Mouse (Mus musculus) WW6 (cell line): ENCODE data around the gene Ubxn10.

Source experiments
- DNase-seq: peaks from one replicate; pipeline ENCODE4 v3.0.0-alpha.2; 2013; ENCODE audit warnings: low read depth, low spot score

Gene Ubxn10

DNA sequence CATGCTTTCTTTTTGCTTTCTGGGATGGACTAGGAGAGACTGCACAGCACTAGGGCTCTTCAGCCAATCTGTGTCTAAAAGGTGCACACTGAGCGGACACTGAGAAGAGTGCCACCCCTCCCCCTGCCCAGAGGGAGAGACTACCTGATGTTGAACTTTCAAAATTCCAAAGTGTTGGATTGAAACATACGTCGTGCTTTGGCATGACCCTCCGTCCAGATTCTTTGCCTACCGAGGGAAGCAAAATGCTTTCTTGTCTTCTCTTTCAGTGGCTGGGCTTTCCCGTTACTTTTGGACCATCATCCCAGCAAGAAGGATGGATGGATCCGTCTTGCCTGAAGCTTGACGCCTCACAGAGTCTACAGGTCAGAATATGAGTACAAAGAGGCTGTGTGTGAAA, 35.9 kb downstream of the Ubxn10 start:
- DNase-seq = no peak

DNA sequence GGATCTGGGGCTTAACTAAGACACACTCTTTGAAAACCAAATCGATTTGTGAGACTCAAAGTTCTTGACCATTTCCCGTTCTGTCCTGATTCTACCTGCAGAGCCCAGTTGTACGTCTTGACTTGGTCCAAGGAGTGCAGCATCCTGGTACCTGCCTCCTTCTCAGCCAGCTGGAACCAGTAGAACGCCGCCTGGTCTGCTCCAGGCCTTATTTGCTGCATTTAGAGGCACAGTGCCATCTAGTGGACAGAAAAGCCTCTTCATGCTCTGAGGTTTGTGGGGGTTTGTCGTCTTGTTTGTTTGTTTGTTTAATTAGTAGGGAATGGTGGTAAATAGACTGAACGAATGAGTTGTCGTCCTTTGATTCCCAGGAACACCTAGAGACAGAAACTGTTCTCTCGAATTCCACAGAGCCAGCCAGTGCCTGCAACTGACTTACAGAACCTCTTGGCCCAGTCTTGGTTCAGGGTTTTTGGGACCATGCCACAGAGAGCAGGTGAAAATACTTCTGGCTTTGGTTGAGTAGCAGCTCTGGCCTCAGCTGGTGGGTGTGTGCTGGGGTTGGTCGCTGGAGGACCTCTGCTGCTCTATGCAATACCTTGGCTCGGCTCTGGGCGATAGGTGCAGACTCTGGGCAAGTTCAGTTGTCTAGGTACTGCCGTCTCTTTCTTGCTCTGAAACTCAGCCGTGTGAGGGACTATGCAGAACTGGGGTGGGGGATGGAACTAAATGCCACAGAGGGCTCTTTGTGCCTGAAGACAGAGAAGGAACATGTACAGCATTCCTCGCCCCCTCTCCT, 36.6 kb downstream of the Ubxn10 start:
- DNase-seq = peak; percentile 74

DNA sequence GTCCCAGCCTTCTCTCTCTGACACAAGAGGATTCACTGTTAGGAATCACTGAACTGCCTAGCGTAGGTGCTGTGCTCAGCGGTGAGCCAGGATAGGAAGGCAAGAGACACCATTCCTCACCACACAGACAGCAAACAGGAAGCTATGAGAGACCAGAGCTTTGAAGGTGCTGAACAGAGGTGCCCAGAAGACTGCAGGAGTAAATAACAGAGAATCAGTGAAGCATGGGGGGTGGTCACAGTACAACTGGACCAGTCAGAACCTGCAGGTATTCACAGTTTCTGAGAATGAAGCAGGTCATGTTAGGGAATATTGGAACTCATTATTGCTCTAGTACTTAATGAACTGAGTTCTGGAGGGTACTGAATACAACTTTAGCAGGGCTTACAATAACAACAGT, 38.7 kb downstream of the Ubxn10 start:
- no peak for DNase-seq

DNA sequence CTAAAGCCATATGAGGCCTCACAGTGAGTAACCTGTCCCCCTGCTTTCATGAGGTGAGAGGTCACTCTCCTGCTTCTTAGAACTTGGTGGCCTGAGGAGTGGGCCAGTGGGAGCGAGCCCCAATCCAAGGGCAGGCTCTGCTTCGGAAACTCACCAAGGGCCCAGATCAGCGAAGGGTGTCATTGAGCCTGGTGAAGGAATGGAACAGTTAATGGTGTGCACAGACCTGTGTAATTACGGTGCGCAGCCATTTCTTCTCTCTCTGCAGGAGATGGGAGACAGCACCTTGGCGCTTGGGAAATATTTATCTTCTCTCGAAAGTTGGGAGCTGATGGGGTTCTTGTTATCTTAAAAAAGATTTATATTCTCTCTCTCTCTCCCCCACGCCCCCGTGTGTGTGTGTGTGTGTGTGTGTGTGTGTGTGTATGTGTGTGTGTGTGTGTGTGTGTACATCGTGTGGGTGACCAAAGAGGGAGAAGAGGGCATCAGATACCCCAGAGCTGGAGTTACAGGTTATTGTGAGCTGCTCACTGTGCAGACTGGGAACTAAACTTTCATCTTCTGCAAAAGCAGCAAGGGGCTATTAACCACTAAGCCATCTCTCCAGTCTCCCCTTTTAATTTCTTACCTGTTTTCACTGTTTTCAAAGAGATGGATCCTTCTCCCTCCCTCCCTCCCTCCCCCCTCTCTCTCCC, 39.7 kb downstream of the Ubxn10 start:
- DNase-seq = no peak

DNA sequence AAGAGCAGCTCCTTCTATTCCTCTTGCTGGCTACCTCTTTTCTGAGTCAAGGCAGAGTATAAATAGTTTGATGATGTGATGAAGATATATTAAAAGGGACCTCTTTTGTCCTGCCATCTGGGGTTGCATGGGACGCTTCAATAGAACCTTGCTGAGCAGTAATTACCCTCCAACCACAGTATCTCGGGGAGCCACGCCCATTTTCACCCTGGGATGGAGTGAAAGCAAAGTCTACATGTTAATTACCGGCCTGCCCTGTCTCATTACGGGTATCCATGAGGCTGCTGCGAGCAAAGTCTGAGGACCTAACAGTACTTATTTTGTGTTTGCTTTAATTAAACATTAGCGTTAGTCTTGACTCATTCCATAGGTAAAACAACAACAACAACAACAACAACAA, 40.2 kb downstream of the Ubxn10 start:
- DNase-seq = no peak

DNA sequence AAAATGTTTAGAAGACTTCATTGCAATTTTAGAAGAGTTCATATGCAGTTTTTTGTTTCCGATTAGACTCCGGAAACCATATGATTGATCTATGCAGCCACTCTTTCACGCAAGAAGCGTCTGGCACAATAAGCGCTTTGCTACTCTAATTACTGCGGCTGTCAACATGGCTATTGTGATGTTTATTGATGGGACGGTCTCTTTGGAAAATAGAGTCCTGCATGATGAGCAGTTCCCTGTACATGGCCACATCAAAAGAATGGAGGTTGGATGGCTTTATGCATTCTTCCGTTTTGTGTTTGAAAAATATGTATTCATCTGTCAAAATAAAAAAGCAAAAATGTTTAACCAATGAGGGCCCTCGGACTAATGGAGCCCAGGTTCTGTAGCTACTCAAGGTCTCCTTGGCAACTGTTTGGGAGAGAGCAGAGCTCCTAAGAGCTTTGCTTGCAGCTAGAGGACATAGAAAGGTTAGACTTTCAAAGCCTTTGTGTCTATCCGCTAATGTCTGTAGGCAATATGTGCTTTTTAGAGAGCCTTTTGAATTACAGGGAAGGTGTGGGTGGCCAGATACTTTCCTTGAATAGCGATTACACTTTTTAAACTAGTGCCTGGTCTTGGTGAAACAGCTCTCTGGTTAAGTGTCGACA, 43.8 kb downstream of the Ubxn10 start:
- no peak for DNase-seq

DNA sequence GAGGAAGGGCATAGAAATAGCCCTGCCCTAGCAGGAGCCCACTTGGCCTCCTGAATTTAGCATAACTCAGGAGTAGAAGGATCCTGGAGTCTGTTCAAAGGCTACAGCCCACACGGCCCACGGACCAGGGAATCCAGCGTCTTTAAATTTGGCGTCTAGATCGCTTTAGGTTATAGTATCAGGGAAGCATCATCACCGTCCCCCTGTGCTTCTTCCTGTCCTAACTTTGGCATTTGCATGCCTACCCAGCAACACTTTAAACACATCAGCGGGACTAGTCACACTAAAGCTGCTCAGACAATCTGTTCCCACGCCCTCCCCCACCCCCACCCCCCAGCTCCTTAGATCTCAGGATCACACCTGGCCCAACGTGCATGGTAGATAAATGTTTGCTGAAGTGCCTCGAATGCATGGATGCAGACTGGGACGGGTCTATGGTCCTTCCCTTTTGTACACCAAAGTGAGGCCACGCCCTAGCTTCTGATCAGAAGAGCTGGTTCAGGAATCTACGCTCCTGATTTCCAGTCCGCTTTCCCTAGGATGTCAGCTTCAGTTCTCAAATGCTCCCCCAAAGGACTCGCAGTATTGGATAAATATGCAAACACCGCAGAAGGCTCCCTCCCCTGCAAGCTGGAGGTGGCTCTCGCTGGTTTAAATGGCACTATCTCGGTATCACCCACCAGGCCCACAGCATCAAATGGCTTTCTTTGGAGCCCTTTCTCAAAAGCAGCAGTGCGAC, 45.4 kb downstream of the Ubxn10 start:
- DNase-seq = no peak

DNA sequence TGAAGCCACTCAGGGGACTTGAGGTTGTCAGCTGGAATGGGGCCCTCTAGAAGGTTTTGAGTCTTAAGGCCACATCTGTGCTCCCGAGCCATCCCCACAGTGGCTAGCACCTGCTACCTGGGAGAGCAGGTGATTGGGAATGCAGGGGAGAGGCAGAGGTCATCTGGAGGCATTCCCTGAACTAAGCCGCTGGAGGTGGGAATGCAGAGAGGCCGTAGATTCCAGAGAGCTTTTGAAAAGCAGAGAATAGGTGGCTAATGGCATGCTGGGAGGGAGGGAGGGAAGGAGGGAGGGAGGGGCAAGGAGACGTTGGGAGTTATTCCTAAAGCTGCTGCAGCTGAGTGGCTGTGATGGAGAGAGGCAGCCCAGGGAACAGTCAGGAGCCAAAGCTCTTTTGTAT, 46.4 kb downstream of the Ubxn10 start:
- no peak for DNase-seq

DNA sequence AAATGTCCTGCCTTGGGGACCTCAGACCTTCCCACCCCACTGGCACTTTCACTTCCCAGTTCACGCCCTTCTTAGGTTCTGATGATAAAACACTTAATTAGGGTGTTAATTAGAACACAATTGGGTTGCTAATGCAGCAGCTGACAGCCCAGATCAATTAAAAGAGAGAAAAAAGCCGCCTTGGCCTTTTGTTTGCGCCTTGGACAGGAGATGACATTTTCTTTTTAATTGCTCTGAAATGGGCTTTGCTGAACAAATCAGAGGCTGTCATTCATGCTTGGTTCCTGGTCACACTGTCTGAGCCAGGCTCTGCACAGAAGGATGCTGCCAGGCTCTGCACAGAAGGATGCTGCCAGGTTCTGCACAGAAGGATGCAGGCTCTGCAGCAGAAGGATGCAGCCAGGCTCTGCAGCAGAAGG, 47.9 kb downstream of the Ubxn10 start:
- no peak for DNase-seq

DNA sequence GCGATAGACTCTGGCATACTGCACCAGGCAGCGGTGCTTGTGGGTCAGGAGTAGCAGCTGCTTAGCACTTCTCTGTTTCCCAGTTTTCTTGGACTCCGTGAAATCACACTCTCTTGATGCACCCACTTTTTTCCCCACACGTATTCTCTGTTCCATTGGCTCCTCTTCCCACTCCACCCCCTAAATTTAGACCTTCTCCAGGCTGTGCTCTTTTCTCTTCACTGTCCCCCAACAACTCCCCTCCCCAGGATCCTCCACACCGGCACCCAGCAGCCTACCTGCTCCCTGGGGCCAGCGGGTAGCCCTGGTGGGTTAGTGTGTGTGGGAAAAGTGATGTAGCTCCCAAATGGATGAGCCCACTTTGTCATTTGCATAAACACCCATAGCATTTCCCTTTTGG, 51.2 kb downstream of the Ubxn10 start:
- DNase-seq = no peak

DNA sequence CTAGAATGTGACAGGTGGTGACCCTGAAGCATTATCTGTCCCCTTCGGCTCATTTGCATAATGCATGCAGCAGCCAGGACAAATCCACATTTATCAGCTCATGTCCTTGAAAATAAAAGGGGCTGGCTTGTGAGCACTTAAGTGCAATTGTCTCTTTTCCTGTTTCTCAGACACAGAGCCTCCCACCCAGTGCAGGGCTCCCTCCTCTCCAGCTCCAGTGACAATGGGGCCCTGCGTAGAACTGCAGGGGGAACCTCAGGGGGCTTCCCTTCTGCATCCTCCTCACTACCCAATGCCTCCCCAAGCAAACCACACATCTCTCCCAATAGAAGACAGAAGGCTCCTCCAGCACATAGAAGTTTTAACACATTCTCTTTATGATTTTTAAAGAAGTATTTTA, 54.2 kb downstream of the Ubxn10 start:
- DNase-seq = no peak

DNA sequence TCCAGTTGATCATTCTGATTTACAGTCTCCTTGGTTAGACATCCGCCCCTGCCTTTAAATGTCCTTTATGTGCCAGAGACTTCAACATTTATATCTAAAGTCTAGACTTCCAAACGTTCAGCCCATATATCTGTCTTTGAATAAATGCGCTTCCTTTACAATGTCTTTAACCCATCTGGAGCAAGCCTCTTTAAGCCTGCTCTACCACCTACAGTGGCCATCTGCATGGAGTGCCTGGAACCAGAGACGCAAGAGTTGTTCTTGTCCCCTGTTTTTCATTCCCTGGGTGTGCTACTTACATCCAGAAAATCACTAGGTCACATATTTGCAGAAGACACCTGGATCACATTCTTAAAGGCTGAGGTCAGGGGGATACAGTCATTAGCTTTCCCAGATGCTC, 56.8 kb downstream of the Ubxn10 start:
- no peak for DNase-seq

DNA sequence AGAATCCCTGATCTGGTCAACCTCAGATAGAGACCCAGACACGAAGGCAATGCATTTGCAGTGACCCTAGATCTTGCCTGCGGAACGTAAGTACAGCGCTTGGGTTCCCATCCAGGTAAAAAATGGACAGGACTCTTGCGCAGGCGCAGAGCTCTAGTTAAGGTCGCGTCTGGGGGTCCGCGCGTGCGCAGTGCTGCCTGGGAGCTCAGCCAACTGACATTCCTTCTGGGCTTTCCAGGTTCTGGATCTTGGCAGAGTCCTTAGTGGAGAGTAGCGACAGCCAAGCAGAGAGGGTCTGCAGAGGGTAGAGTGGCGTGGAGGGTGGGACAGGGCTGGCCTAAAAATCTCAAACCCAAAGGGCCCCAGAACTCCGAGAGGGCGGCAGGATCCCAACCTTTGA, 59.4 kb downstream of the Ubxn10 start:
- DNase-seq = peak; percentile 54

DNA sequence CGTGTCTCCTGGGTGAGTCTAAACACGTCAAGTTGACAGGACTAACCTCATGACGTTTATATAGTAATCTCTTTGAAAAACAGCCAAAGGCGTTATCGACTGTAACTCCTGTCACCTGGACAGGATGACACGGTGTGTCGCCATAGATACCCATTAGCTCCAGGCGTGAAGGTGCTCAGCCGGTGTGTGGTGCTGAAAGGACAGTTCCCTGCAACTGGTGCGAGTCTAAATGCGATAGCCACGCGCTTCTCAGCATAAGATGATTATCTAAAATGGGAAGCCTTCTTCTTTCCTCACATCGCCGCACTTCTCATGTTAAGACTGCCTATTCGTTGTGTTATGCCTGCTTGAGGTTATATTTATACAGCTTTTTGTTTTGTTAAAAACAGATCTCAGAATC, 60.5 kb downstream of the Ubxn10 start:
- peak; percentile 45 for DNase-seq

DNA sequence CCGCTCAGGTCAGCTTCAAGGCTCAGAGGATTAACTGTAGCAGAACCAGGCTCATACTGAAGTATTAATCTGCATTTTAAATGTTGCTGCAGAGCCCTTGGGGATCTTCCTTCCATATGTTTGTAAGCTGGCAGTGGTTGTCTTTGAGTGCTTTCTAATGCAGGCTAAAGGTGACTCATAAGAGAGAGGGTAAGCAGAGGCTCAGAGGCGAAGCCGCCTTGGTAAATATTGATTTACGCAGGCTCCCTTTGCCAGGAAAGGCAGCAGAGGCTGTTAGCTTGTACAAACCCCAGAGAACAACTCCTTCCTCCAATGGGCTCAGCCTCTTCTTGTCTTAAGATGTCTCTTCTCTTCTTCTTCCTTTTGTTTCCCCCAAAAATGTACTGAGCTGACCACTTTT, 64.8 kb downstream of the Ubxn10 start:
- no peak for DNase-seq

DNA sequence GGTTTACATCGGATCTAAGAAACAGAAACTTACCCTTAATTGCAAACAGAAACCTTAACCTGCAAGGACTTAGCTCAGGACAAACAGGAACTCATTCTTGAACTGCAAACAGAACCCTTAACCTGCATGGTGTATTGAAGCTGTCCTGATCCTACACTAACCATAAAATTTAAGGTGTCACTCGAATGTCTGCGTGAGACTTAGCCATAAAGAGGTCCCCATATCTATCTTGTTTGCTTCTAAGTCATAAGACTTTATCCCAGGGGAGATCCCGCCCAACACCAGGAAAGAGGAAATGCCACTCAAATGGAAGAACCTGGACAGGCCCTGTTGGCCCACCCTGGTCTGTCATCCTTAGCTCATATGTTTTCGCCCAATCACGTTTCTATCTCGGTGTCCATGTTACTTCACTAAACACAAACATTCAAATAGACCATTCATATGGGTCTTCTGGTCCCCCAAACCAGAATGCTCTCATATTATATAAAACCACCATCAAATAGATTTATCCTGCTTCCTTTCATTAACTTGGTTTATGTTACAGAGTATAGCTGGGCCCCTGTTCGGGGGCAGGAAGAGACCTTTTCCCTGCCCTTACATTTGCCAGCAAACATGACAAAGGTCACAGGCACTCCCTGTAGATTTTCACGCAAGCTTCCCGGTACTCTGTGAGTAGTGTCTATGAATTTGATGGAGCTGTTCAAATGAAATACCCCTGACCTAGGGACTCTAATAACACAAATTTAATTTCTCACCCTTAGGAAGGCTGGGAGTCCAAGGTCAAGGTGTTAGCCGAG, 66.7 kb downstream of the Ubxn10 start:
- no peak for DNase-seq

DNA sequence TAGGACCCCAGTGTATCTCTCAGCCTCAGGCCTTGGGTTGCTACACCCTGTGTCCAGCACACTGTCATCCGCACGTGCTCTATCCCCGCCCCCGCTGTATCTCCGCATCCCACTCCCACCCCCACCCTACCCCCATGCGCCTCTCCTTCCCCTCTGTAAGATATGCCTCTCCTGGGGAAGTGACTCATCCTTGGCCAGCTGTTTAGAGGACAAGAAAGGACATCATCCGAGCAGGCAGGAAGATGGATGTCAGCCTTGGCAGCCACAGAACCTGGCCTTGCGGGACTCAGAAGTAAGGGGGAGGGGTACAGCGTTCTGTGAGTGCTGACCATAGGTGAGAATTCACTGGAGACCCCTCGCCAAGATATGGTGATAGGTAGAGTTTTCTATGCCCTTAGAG, 70.4 kb downstream of the Ubxn10 start:
- no peak for DNase-seq

DNA sequence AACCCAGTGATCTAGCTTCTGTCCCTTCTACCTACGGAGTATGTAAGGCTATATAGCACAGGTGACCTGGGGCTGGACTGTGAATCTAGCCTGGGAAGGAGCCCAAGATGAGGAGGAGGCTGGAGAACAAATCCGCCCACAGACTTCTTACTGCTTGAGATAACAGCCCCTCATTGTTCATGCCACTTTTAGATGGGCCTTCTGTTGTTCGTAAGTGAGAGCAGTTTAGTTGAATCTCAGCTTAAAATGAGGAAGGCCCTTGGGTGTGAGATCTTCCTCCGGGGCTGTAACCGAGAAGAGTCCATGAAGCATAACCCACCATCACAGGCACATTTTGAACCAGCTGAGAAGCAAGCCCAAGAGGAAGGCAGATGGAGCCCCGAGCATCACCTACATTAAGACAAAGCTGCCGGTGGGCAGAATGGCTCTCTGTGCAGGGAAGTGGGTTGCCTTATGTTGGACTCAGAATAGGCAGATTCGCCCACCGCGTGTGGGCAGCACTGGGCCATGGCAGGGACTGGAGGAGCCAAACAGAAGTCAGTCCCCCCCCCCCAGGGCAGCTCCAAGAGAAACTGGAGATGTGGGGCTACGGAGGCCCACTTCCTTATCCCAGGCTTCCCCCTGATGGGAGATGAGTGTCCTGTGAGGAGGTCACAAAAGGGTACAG, 76.9 kb downstream of the Ubxn10 start:
- no peak for DNase-seq
